Mouse (Mus musculus): ENCODE measurements around the gene Nr3c2. TPM values are rescaled to one million over a fixed set of nuclear protein-coding genes. Genes with fewer than 3 reads are reported as not detected.

Gene Nr3c2
- polyA plus RNA-seq, 1 experiment from 2014 or later: 6.0 TPM

DNA sequence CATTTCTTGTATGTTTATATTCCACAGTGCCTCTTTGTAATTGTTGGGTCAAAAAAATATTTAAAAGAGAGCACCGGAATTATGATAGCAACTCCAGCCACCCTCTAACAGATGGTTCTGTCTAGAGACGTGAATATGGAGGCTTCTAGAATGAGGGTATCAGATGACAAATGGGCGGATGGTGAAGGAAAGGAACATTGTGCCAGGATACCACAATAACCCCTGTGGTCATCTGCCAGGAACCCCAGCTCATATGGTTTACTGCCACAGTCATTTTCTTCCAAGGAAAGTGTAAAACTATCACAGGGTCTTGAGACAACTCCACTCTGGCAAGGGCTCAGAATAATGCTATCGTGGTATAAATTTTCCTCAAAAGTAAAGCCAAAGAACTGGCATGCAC is 289.1 kb downstream of the Nr3c2 start:
- DNase-seq (ENCODE audit: low spot score): no peak
- no peak overlapping the region for H3K9ac ChIP-seq

DNA sequence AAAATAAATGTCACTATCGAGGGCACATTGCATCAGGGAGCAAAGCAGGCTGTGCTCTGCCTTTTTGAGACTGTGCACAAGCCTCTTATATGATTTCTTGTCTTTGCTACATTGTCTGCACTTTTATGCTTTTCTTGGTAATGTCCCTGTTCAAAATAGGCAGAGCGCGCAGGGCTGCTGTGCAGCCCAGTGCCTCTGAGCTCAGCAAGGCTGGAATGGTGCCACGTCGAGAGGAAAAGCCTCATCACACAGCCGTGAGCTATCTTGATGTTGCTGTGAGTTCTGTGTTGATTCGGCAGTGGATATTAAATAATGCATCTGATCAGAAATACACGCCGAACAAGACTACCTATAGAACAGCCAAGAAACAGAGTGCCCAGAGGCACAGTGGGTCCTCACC is 290.1 kb downstream of the Nr3c2 start:
- no peak for ATAC-seq (ENCODE audit: low FRiP score)
- WGBS: 84% methylated on average over 9 of the region's 9 CpGs
- Histone ChIP-seq H3K9ac (no peak overlapping the region), H3K27me3 (ENCODE audit: control insufficient read depth, insufficient read depth, low read length) (no peaks in the 10 kb centered on the region), H3K36me3 (replicated peaks; ENCODE audit: control insufficient read depth, insufficient read depth) (no peaks in the 10 kb centered on the region), H3K9me3 (ENCODE audit: control insufficient read depth, low read length) (no peaks in the 10 kb centered on the region), H3K4me3 (replicated peaks; ENCODE audit: low read length) (no peak overlapping the region), H3K27ac (no peak overlapping the region), H3K4me1 (replicated peaks; ENCODE audit: control insufficient read depth, insufficient read depth, low read length) (0 out of 2 replicates have a peak, but pooled peaks cover 4% of the 10 kb centered on the region), H3K4me2 (replicated peaks) (no peak overlapping the region)
- no peak for DNase-seq (ENCODE audit: low spot score)

More for the DNA sequence above, 289.1 kb downstream of the Nr3c2 start:
- Histone ChIP-seq H3K27me3 (ENCODE audit: control insufficient read depth, insufficient read depth, low read length) (no peaks in the 10 kb centered on the region), H3K36me3 (replicated peaks; ENCODE audit: control insufficient read depth, insufficient read depth) (no peaks in the 10 kb centered on the region), H3K4me2 (replicated peaks) (no peak overlapping the region), H3K9me3 (ENCODE audit: control insufficient read depth, low read length) (no peaks in the 10 kb centered on the region), H3K4me1 (replicated peaks; ENCODE audit: control insufficient read depth, insufficient read depth, low read length) (0 out of 2 replicates have a peak, but pooled peaks cover 4% of the 10 kb centered on the region), H3K27ac (no peak overlapping the region), H3K4me3 (replicated peaks; ENCODE audit: low read length) (no peak overlapping the region)
- 73% methylated on average over 4 of the region's 4 CpGs for WGBS
- no peak for ATAC-seq (ENCODE audit: low FRiP score)

DNA sequence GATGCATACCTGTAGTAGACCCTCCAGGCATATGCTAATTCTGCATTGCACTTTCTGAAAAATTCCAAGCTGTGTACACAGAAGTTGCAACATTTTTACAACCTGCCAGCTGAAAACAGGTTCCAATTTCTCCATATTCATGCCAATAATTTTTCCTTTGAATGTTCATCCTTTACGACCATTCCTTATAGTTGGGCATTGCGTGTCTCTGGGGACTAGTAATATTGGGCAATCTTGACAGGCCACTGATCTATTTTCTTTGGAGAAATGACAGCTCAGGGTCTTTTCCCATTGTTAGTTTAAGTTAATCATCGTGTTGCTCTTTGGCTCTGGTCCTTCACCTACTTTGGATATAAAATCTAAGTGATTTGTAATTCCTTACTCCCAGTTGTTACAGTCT is 291.2 kb downstream of the Nr3c2 start:
- no peak overlapping the region for H3K4me3 ChIP-seq (replicated peaks; ENCODE audit: low read length)
- DNase-seq (ENCODE audit: low spot score) (no peak), ATAC-seq (ENCODE audit: low FRiP score) (no peak)
- no peaks in the 10 kb centered on the region for H3K27me3 ChIP-seq (ENCODE audit: control insufficient read depth, insufficient read depth, low read length)
- no peaks in the 10 kb centered on the region for H3K36me3 ChIP-seq (replicated peaks; ENCODE audit: control insufficient read depth, insufficient read depth)
- no peak overlapping the region for H3K4me2 ChIP-seq (replicated peaks)
- WGBS: 85% methylated on average over 3 of the region's 3 CpGs
- no peaks in the 10 kb centered on the region for H3K9me3 ChIP-seq (ENCODE audit: control insufficient read depth, low read length)
- H3K27ac ChIP-seq: no peak overlapping the region
- no peak overlapping the region for H3K9ac ChIP-seq
- 0 out of 2 replicates have a peak, but pooled peaks cover 4% of the 10 kb centered on the region for H3K4me1 ChIP-seq (replicated peaks; ENCODE audit: control insufficient read depth, insufficient read depth, low read length)

- no peaks in the 10 kb centered on the region for H3K9me3 ChIP-seq (ENCODE audit: control insufficient read depth, low read length)
- no peak overlapping the region for H3K27ac ChIP-seq
- H3K36me3 ChIP-seq (replicated peaks; ENCODE audit: control insufficient read depth, insufficient read depth): no peaks in the 10 kb centered on the region
- H3K4me3 ChIP-seq (replicated peaks; ENCODE audit: low read length): no peak overlapping the region
- no peak overlapping the region for H3K4me2 ChIP-seq (replicated peaks)
- H3K9ac ChIP-seq: no peak overlapping the region
- DNase-seq (ENCODE audit: low spot score) (no peak), ATAC-seq (ENCODE audit: low FRiP score) (no peak)
- whole genome bisulfite sequencing: 93% methylated on average over 3 of the region's 3 CpGs
- H3K27me3 ChIP-seq (ENCODE audit: control insufficient read depth, insufficient read depth, low read length): no peaks in the 10 kb centered on the region
- H3K4me1 ChIP-seq (replicated peaks; ENCODE audit: control insufficient read depth, insufficient read depth, low read length): no peaks in the 10 kb centered on the region
These were observed 310.1 kb downstream of the Nr3c2 start for GRCm38 (mm10) chr8:77209297-77209696.

- 77% methylated on average over 3 of the region's 3 CpGs for WGBS
- Histone ChIP-seq H3K4me2 (replicated peaks) (no peak overlapping the region), H3K4me3 (replicated peaks; ENCODE audit: low read length) (no peak overlapping the region), H3K36me3 (replicated peaks; ENCODE audit: control insufficient read depth, insufficient read depth) (no peaks in the 10 kb centered on the region), H3K4me1 (replicated peaks; ENCODE audit: control insufficient read depth, insufficient read depth, low read length) (no peaks in the 10 kb centered on the region), H3K27me3 (ENCODE audit: control insufficient read depth, insufficient read depth, low read length) (no peaks in the 10 kb centered on the region), H3K9ac (no peak overlapping the region), H3K9me3 (ENCODE audit: control insufficient read depth, low read length) (no peaks in the 10 kb centered on the region), H3K27ac (no peak overlapping the region)
- no peak for DNase-seq (ENCODE audit: low spot score)
- no peak for ATAC-seq (ENCODE audit: low FRiP score)
These were observed 314.7 kb downstream of the Nr3c2 start for GRCm38 (mm10) chr8:77213893-77214464.

DNA sequence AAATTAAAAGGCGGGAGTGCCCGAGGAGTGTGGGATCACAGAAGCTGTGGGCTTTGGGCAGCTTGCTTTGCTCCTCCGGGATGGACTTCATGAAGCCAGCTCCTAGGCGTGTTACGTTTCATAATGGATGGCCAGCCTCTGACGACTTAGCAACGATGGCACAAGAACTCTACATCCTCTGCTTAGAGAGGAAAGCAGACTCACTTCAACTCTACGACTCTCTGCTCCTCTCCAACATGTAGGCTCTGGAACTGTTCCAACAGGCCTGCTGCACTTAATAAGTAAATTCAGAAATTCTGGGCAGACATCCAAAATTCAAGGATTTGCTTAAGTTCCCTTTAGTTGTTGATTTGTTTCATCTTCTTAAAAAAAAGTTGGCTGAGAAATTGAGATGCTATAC is 315.4 kb downstream of the Nr3c2 start:
- no peak overlapping the region for H3K4me2 ChIP-seq (replicated peaks)
- no peaks in the 10 kb centered on the region for H3K9me3 ChIP-seq (ENCODE audit: control insufficient read depth, low read length)
- no peak overlapping the region for H3K4me3 ChIP-seq (replicated peaks; ENCODE audit: low read length)
- no peaks in the 10 kb centered on the region for H3K36me3 ChIP-seq (replicated peaks; ENCODE audit: control insufficient read depth, insufficient read depth)
- H3K4me1 ChIP-seq (replicated peaks; ENCODE audit: control insufficient read depth, insufficient read depth, low read length): no peaks in the 10 kb centered on the region
- peak; percentile 71 for DNase-seq (ENCODE audit: low spot score)
- H3K27ac ChIP-seq: no peak overlapping the region
- ATAC-seq (ENCODE audit: low FRiP score): no peak
- WGBS: 67% methylated on average over 8 of the region's 8 CpGs
- H3K27me3 ChIP-seq (ENCODE audit: control insufficient read depth, insufficient read depth, low read length): no peaks in the 10 kb centered on the region
- H3K9ac ChIP-seq: no peak overlapping the region

DNA sequence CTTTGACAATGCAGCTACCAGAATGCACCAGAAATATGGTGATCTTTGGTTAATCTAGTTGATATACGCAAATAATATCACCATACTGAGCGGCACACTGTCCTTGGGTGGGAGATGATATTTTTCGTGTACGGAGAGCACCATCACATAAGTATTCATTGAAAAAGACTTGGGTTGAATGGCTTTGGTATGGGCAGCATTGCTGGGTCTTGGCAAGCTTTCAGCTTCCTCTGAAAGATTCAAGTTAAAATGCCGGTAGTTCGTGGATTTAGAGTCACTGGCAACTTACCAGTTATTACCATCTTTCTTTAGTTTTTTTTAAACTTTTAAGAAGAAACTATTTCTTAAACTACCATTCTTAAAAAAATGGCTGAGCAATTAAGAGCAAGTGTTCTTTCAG is 315.9 kb downstream of the Nr3c2 start:
- H3K4me3 ChIP-seq (replicated peaks; ENCODE audit: low read length): no peak overlapping the region
- no peaks in the 10 kb centered on the region for H3K9me3 ChIP-seq (ENCODE audit: control insufficient read depth, low read length)
- no peaks in the 10 kb centered on the region for H3K27me3 ChIP-seq (ENCODE audit: control insufficient read depth, insufficient read depth, low read length)
- no peak overlapping the region for H3K4me2 ChIP-seq (replicated peaks)
- H3K9ac ChIP-seq: no peak overlapping the region
- no peaks in the 10 kb centered on the region for H3K36me3 ChIP-seq (replicated peaks; ENCODE audit: control insufficient read depth, insufficient read depth)
- H3K27ac ChIP-seq: no peak overlapping the region
- no peaks in the 10 kb centered on the region for H3K4me1 ChIP-seq (replicated peaks; ENCODE audit: control insufficient read depth, insufficient read depth, low read length)
- DNase-seq (ENCODE audit: low spot score) (no peak), ATAC-seq (ENCODE audit: low FRiP score) (no peak)
- 77% methylated on average over 6 of the region's 6 CpGs for WGBS

- H3K4me1 ChIP-seq (replicated peaks; ENCODE audit: control insufficient read depth, insufficient read depth, low read length): no peaks in the 10 kb centered on the region
- no peaks in the 10 kb centered on the region for H3K9me3 ChIP-seq (ENCODE audit: control insufficient read depth, low read length)
- no peak for ATAC-seq (ENCODE audit: low FRiP score)
- H3K4me3 ChIP-seq (replicated peaks; ENCODE audit: low read length): no peak overlapping the region
- no peak overlapping the region for H3K27ac ChIP-seq
- WGBS: 77% methylated on average over 4 of the region's 4 CpGs
- DNase-seq (ENCODE audit: low spot score): no peak
- H3K36me3 ChIP-seq (replicated peaks; ENCODE audit: control insufficient read depth, insufficient read depth): no peaks in the 10 kb centered on the region
- H3K9ac ChIP-seq: no peak overlapping the region
- no peak overlapping the region for H3K4me2 ChIP-seq (replicated peaks)
- no peaks in the 10 kb centered on the region for H3K27me3 ChIP-seq (ENCODE audit: control insufficient read depth, insufficient read depth, low read length)
These were observed 323.9 kb downstream of the Nr3c2 start for GRCm38 (mm10) chr8:77223123-77223522.

DNA sequence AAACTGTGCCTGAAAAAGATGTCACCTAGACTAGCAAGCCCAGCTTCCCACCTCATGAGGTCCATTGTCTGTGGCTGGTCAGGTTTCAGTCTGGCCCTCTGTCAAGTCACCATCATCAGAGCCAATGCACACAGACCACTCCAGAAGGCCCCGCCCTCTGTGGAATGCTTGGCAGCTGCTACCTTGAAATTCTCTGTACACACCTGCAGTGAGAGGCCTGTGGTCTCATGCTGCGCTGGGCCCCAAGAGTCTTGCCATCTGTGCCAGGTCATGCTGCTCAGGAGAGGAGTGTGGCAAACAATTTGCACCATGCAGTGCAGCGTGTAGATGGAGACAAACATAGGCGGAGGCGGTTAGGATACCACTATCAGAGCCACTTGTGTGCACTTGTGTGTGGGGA is 328.5 kb downstream of the Nr3c2 start:
- no peak for DNase-seq (ENCODE audit: low spot score)
- Histone ChIP-seq H3K9ac (no peak overlapping the region), H3K9me3 (ENCODE audit: control insufficient read depth, low read length) (no peaks in the 10 kb centered on the region), H3K4me1 (replicated peaks; ENCODE audit: control insufficient read depth, insufficient read depth, low read length) (no peaks in the 10 kb centered on the region), H3K4me3 (replicated peaks; ENCODE audit: low read length) (no peak overlapping the region), H3K36me3 (replicated peaks; ENCODE audit: control insufficient read depth, insufficient read depth) (no peaks in the 10 kb centered on the region), H3K27ac (no peak overlapping the region), H3K4me2 (replicated peaks) (no peak overlapping the region), H3K27me3 (ENCODE audit: control insufficient read depth, insufficient read depth, low read length) (no peaks in the 10 kb centered on the region)
- 91% methylated on average over 5 of the region's 5 CpGs for WGBS
- no peak for ATAC-seq (ENCODE audit: low FRiP score)

GRCm38 (mm10) chr8:77228688-77229087 is 329.4 kb downstream of the Nr3c2 start:
- WGBS: 82% methylated on average over 7 of the region's 7 CpGs
- DNase-seq (ENCODE audit: low spot score) (no peak), ATAC-seq (ENCODE audit: low FRiP score) (no peak)
- Histone ChIP-seq H3K4me1 (replicated peaks; ENCODE audit: control insufficient read depth, insufficient read depth, low read length) (no peaks in the 10 kb centered on the region), H3K9me3 (ENCODE audit: control insufficient read depth, low read length) (no peaks in the 10 kb centered on the region), H3K27ac (no peak overlapping the region), H3K36me3 (replicated peaks; ENCODE audit: control insufficient read depth, insufficient read depth) (no peaks in the 10 kb centered on the region), H3K9ac (no peak overlapping the region), H3K27me3 (ENCODE audit: control insufficient read depth, insufficient read depth, low read length) (no peaks in the 10 kb centered on the region), H3K4me2 (replicated peaks) (no peak overlapping the region), H3K4me3 (replicated peaks; ENCODE audit: low read length) (no peak overlapping the region)

Data from hindbrain, embryonic 14.5 days (tissue).